Mouse (Mus musculus): ENCODE results near the gene Tkfc. TPM values are rescaled to one million over a fixed set of nuclear protein-coding genes. Genes with fewer than 3 reads are reported as not detected.

Tkfc gene
- polyA plus RNA-seq, 1 experiment from 2014 or later = 16.9 TPM

- Histone ChIP-seq H3K27me3 (ENCODE audit: control insufficient read depth, insufficient read depth, low read depth, low read length) (no peaks in the 10 kb centered on the region), H3K27ac (ENCODE audit: low read length) (no peak overlapping the region), H3K4me2 (ENCODE audit: low read depth, low read length) (no peak overlapping the region), H3K36me3 (ENCODE audit: control insufficient read depth, insufficient read depth, low read length) (peaks cover 2% of the 10 kb centered on the region; the same call in 1 of the 2 replicates), H3K4me1 (replicated peaks; ENCODE audit: control insufficient read depth, insufficient read depth, low read length) (no peaks in the 10 kb centered on the region), H3K9me3 (ENCODE audit: control insufficient read depth, low read length) (no peaks in the 10 kb centered on the region), H3K4me3 (ENCODE audit: low read length) (no peak overlapping the region), H3K9ac (ENCODE audit: low read length) (no peak overlapping the region)
- ATAC-seq (ENCODE audit: low read depth) = no peak
- WGBS = 90% methylated on average over 6 of the region's 6 CpGs
Measured at GRCm38 (mm10) chr19:10591659-10592377, 13.6 kb downstream of the Tkfc start.

GRCm38 (mm10) chr19:10590301-10590700 lies 15.2 kb downstream of the Tkfc start:
- WGBS = 71% methylated on average over 3 of the region's 3 CpGs
- Histone ChIP-seq H3K4me1 (replicated peaks; ENCODE audit: control insufficient read depth, insufficient read depth, low read length) (no peaks in the 10 kb centered on the region), H3K9ac (ENCODE audit: low read length) (no peak overlapping the region), H3K9me3 (ENCODE audit: control insufficient read depth, low read length) (no peaks in the 10 kb centered on the region), H3K27ac (ENCODE audit: low read length) (no peak overlapping the region), H3K36me3 (ENCODE audit: control insufficient read depth, insufficient read depth, low read length) (peaks cover 2% of the 10 kb centered on the region; the same call in 1 of the 2 replicates), H3K4me2 (ENCODE audit: low read depth, low read length) (no peak overlapping the region), H3K4me3 (ENCODE audit: low read length) (no peak overlapping the region), H3K27me3 (ENCODE audit: control insufficient read depth, insufficient read depth, low read depth, low read length) (no peaks in the 10 kb centered on the region)
- no peak for ATAC-seq (ENCODE audit: low read depth)

DNA sequence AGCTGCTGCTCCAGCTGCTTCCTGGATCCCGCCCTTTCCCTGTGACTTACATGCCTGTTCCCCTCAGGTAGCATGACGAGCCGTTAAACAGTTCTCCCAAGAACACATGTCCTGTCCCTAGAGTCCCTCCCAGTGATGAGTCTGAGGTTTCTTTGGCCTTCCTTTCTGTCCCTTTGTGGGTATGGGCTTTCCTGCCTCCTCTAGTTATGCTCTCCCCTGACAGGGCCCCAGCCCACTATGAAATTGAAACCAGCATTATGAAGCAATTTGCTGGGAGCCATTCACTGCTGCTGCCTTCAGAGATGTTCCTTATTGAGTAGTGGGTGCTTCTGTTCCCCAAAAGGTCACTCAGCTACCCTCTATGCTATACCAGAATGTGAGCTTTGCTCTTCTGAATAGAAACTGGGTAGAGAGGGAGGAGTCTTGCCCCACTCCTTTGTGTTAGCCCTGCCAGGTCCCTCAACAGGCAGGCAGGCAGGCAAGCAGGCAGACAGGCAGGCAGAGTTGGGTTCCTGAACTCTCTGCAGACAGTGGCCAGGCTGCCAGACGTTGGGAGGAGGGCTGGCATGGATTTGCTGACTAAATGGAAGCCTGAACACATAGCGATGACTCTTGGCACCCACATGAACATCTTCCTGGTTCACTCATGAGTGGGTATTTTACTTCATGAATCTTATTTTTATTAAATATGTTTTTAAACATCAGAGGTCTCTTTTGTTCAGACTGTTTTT lies 16.2 kb downstream of the Tkfc start:
- no peak overlapping the region for H3K9ac ChIP-seq (ENCODE audit: low read length)
- 63% methylated on average over 5 of the region's 5 CpGs for WGBS
- H3K9me3 ChIP-seq (ENCODE audit: control insufficient read depth, low read length) = no peaks in the 10 kb centered on the region
- H3K36me3 ChIP-seq (ENCODE audit: control insufficient read depth, insufficient read depth, low read length) = peaks cover 2% of the 10 kb centered on the region; the same call in 1 of the 2 replicates
- ATAC-seq (ENCODE audit: low read depth) = no peak
- H3K4me2 ChIP-seq (ENCODE audit: low read depth, low read length) = no peak overlapping the region
- no peaks in the 10 kb centered on the region for H3K4me1 ChIP-seq (replicated peaks; ENCODE audit: control insufficient read depth, insufficient read depth, low read length)
- H3K27ac ChIP-seq (ENCODE audit: low read length) = no peak overlapping the region
- H3K27me3 ChIP-seq (ENCODE audit: control insufficient read depth, insufficient read depth, low read depth, low read length) = no peaks in the 10 kb centered on the region
- H3K4me3 ChIP-seq (ENCODE audit: low read length) = no peak overlapping the region

- H3K9me3 ChIP-seq (ENCODE audit: control insufficient read depth, low read length) = no peaks in the 10 kb centered on the region
- H3K4me3 ChIP-seq (ENCODE audit: low read length) = no peak overlapping the region
- H3K9ac ChIP-seq (ENCODE audit: low read length) = no peak overlapping the region
- ATAC-seq (ENCODE audit: low read depth) = no peak
- H3K27ac ChIP-seq (ENCODE audit: low read length) = no peak overlapping the region
- no peaks in the 10 kb centered on the region for H3K4me1 ChIP-seq (replicated peaks; ENCODE audit: control insufficient read depth, insufficient read depth, low read length)
- no peaks in the 10 kb centered on the region for H3K27me3 ChIP-seq (ENCODE audit: control insufficient read depth, insufficient read depth, low read depth, low read length)
- 86% methylated on average over 6 of the region's 8 CpGs for WGBS
- H3K36me3 ChIP-seq (ENCODE audit: control insufficient read depth, insufficient read depth, low read length) = peaks cover 4% of the 10 kb centered on the region; the same call in 1 of the 2 replicates
- no peak overlapping the region for H3K4me2 ChIP-seq (ENCODE audit: low read depth, low read length)
Measured at GRCm38 (mm10) chr19:10587231-10587630, 18.2 kb downstream of the Tkfc start.

DNA sequence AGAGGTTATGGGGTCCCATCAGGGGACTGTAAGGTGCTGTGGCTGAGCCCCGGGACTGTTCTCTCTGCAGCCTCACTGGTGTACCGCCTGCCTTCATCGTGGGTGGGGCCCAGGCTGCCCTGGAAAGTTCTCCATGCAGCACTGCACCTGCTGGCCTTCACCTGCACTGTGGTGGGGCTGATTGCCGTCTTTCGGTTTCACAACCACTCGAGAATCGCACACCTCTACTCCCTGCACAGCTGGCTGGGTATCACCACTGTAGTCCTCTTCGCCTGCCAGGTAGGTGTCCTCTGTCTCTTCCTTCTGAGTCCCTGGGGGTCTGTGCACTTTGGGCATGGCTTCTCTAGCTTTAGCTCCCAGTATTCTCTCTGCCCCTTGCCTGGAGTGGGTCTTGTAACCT lies 20.3 kb downstream of the Tkfc start:
- H3K36me3 ChIP-seq (ENCODE audit: control insufficient read depth, insufficient read depth, low read length) = peaks cover 4% of the 10 kb centered on the region; the same call in 1 of the 2 replicates
- WGBS = 83% methylated on average over 8 of the region's 8 CpGs

GRCm38 (mm10) chr19:10583550-10584146 lies 21.8 kb downstream of the Tkfc start:
- WGBS = 51% methylated on average over 7 of the region's 7 CpGs
- Histone ChIP-seq H3K9me3 (ENCODE audit: control insufficient read depth, low read length) (no peaks in the 10 kb centered on the region), H3K4me3 (ENCODE audit: low read length) (no peak overlapping the region), H3K4me1 (replicated peaks; ENCODE audit: control insufficient read depth, insufficient read depth, low read length) (peaks cover 2% of the 10 kb centered on the region; the same call in 1 of the 2 replicates), H3K27ac (ENCODE audit: low read length) (no peak overlapping the region), H3K36me3 (ENCODE audit: control insufficient read depth, insufficient read depth, low read length) (peaks cover 4% of the 10 kb centered on the region; the same call in 1 of the 2 replicates), H3K27me3 (ENCODE audit: control insufficient read depth, insufficient read depth, low read depth, low read length) (no peaks in the 10 kb centered on the region), H3K4me2 (ENCODE audit: low read depth, low read length) (no peak overlapping the region), H3K9ac (ENCODE audit: low read length) (no peak overlapping the region)
- ATAC-seq (ENCODE audit: low read depth) = no peak

More for the DNA sequence above, 20.3 kb downstream of the Tkfc start:
- no peak for ATAC-seq (ENCODE audit: low read depth)
- no peaks in the 10 kb centered on the region for H3K9me3 ChIP-seq (ENCODE audit: control insufficient read depth, low read length)
- no peak overlapping the region for H3K9ac ChIP-seq (ENCODE audit: low read length)
- no peaks in the 10 kb centered on the region for H3K4me1 ChIP-seq (replicated peaks; ENCODE audit: control insufficient read depth, insufficient read depth, low read length)
- H3K27me3 ChIP-seq (ENCODE audit: control insufficient read depth, insufficient read depth, low read depth, low read length) = no peaks in the 10 kb centered on the region
- no peak overlapping the region for H3K4me3 ChIP-seq (ENCODE audit: low read length)
- H3K27ac ChIP-seq (ENCODE audit: low read length) = no peak overlapping the region
- H3K4me2 ChIP-seq (ENCODE audit: low read depth, low read length) = no peak overlapping the region

GRCm38 (mm10) chr19:10581984-10582383 lies 23.5 kb downstream of the Tkfc start:
- no peaks in the 10 kb centered on the region for H3K9me3 ChIP-seq (ENCODE audit: control insufficient read depth, low read length)
- no peak for ATAC-seq (ENCODE audit: low read depth)
- 75% methylated on average over 6 of the region's 6 CpGs for WGBS
- no peaks in the 10 kb centered on the region for H3K27me3 ChIP-seq (ENCODE audit: control insufficient read depth, insufficient read depth, low read depth, low read length)
- H3K9ac ChIP-seq (ENCODE audit: low read length) = no peak overlapping the region
- no peak overlapping the region for H3K27ac ChIP-seq (ENCODE audit: low read length)
- peaks cover 2% of the 10 kb centered on the region; the same call in 1 of the 2 replicates for H3K36me3 ChIP-seq (ENCODE audit: control insufficient read depth, insufficient read depth, low read length)
- no peak overlapping the region for H3K4me2 ChIP-seq (ENCODE audit: low read depth, low read length)
- no peak overlapping the region for H3K4me3 ChIP-seq (ENCODE audit: low read length)
- peaks cover 9% of the 10 kb centered on the region for H3K4me1 ChIP-seq (replicated peaks; ENCODE audit: control insufficient read depth, insufficient read depth, low read length)

GRCm38 (mm10) chr19:10580761-10581160 lies 24.7 kb downstream of the Tkfc start:
- H3K4me2 ChIP-seq (ENCODE audit: low read depth, low read length) = no peak overlapping the region
- H3K4me3 ChIP-seq (ENCODE audit: low read length) = no peak overlapping the region
- H3K9me3 ChIP-seq (ENCODE audit: control insufficient read depth, low read length) = no peaks in the 10 kb centered on the region
- 79% methylated on average over 3 of the region's 3 CpGs for WGBS
- no peak overlapping the region for H3K27ac ChIP-seq (ENCODE audit: low read length)
- no peak for ATAC-seq (ENCODE audit: low read depth)
- no peak overlapping the region for H3K9ac ChIP-seq (ENCODE audit: low read length)
- H3K36me3 ChIP-seq (ENCODE audit: control insufficient read depth, insufficient read depth, low read length) = peaks cover 2% of the 10 kb centered on the region; the same call in 1 of the 2 replicates
- no peaks in the 10 kb centered on the region for H3K27me3 ChIP-seq (ENCODE audit: control insufficient read depth, insufficient read depth, low read depth, low read length)
- H3K4me1 ChIP-seq (replicated peaks; ENCODE audit: control insufficient read depth, insufficient read depth, low read length) = peaks cover 14% of the 10 kb centered on the region

- H3K36me3 ChIP-seq (ENCODE audit: control insufficient read depth, insufficient read depth, low read length) = peaks cover 3% of the 10 kb centered on the region; the same call in 1 of the 2 replicates
- no peaks in the 10 kb centered on the region for H3K9me3 ChIP-seq (ENCODE audit: control insufficient read depth, low read length)
- H3K4me3 ChIP-seq (ENCODE audit: low read length) = no peak overlapping the region
- H3K27me3 ChIP-seq (ENCODE audit: control insufficient read depth, insufficient read depth, low read depth, low read length) = no peaks in the 10 kb centered on the region
- ATAC-seq (ENCODE audit: low read depth) = no peak
- H3K9ac ChIP-seq (ENCODE audit: low read length) = no peak overlapping the region
- no peak overlapping the region for H3K4me2 ChIP-seq (ENCODE audit: low read depth, low read length)
- H3K4me1 ChIP-seq (replicated peaks; ENCODE audit: control insufficient read depth, insufficient read depth, low read length) = peaks cover 14% of the 10 kb centered on the region
- 71% methylated on average over 3 of the region's 3 CpGs for WGBS
- no peak overlapping the region for H3K27ac ChIP-seq (ENCODE audit: low read length)
Measured at GRCm38 (mm10) chr19:10580102-10580501, 25.4 kb downstream of the Tkfc start.

All from lung, embryonic 16.5 days (tissue).